Mouse (Mus musculus): ENCODE results near the gene Ddx54. TPM values are rescaled to one million over a fixed set of nuclear protein-coding genes. Genes with fewer than 3 reads are reported as not detected.

Ddx54 gene
- total RNA-seq, 2 experiments from 2014 or later = 40.7 to 42.5 TPM

GRCm38 (mm10) chr5:120579898-120580626, 32.5 kb upstream of the Ddx54 start:
- no peak for DNase-seq (ENCODE audit: extremely low spot score in 1 of 2, low spot score in 1 of 2)

GRCm38 (mm10) chr5:120582002-120582401, 30.5 kb upstream of the Ddx54 start:
- no peak for DNase-seq (ENCODE audit: extremely low spot score in 1 of 2, low spot score in 1 of 2)

GRCm38 (mm10) chr5:120583511-120583910, 29.0 kb upstream of the Ddx54 start:
- DNase-seq (ENCODE audit: extremely low spot score in 1 of 2, low spot score in 1 of 2) = no peak

- DNase-seq (ENCODE audit: extremely low spot score in 1 of 2, low spot score in 1 of 2) = no peak
Measured at GRCm38 (mm10) chr5:120584968-120585367, 27.6 kb upstream of the Ddx54 start.

- DNase-seq (ENCODE audit: extremely low spot score in 1 of 2, low spot score in 1 of 2) = no peak
Measured at GRCm38 (mm10) chr5:120586741-120587615, 25.6 kb upstream of the Ddx54 start.

DNA sequence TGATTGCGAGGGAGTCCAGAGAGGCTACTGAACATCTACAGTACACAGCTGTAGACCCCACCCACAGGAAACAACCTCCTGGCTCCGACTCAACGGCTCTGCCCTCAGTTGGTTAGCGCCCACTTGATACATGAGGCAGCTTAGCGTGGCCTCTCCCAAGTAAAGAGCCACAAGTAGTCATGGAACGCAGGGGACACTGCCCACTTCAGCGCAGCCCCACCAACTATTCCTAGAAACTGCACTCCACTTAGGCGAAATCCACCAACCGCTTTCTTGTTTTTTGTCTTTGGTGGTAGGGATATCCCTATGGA, 25.0 kb upstream of the Ddx54 start:
- no peak for DNase-seq (ENCODE audit: extremely low spot score in 1 of 2, low spot score in 1 of 2)

DNA sequence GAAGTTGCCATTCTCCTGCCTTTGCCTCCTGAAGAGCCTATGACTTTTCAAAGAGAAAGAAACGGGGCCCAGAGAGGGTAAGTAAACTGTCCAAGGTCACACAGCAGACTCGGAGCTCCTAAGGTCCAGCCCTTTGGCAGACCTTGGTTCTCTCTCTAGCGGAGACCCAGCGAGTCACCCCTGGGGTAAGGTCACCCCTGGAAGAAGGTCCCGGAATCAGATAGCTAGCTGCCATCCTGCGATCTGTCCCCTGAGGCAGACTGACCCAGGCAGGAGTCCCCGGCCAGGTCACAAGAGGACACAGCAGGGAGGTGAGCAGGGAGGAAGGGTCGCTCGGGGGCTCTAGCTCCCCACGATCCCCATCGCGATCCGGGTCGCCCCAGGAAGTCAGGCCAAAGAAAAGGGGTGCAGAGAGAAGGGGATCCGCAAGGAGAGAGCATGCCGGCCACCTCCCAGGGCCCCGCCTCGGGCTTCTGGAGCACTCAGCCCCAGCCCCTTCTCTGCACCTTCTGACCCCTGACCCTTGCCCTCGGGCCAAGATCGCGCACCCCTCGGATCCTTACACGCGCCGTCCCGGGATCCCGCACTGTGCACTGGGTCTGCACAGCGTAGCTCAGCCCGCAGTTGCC, 24.5 kb upstream of the Ddx54 start:
- no peak for DNase-seq (ENCODE audit: extremely low spot score in 1 of 2, low spot score in 1 of 2)

GRCm38 (mm10) chr5:120588569-120589094, 23.9 kb upstream of the Ddx54 start, which contains the start of the genes Tpcn1 and Iqcd:
Gene Tpcn1, minus strand, starts transcription at chr5:120588673.
Gene Iqcd, plus strand, starts transcription at chr5:120589016.
- DNase-seq (ENCODE audit: extremely low spot score in 1 of 2, low spot score in 1 of 2) = peak; percentile 94

DNA sequence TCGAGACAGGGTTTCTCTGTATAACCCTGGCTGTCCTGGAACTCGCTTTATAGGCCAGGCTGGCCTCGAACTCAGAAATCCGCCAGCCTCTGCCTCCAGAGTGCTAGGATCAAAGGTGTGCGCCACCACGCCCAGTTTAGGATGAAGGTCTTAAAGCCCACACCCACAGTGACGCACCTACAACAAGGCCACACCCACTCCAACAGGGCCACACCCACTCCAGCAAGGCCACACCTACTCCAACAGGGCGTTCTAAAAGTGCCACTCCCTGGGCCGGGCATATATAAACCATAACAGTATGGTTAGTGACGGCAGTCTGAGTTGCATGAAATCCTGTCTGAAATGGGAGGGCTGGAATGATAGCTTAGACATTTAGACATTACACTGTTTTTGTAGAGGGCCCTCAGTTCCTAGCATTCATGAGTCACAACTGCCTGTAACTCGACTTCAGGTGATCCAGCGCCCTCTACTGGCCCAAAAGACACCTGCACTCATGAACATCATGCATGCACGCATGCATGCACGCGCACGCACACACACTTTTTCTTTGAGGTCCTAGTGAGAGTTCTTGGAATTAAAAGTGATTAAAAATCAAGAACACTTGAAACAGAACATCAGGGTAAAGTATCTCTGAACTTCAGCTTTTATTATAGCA, 22.1 kb upstream of the Ddx54 start:
- DNase-seq (ENCODE audit: extremely low spot score in 1 of 2, low spot score in 1 of 2) = no peak

DNA sequence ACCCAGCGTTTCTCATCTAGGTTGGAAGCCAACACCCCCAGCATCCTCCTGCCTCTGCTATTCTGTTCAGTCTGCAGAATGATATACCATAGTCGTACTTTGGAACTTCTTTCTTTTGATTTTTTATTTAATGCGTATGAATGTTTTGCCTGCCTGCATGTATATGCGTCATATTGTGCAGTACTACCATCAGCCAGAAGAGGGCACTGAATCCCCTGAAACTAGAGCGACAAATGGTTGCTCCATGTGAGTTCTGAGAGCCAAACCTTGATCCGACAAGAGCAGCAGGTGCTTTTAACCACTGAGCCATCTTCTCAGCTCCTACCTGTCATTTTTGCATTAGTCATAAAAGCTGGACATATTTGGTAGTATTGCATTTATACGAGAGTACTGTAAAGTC, 20.4 kb upstream of the Ddx54 start:
- no peak for DNase-seq (ENCODE audit: extremely low spot score in 1 of 2, low spot score in 1 of 2)

GRCm38 (mm10) chr5:120594485-120594884, 18.1 kb upstream of the Ddx54 start:
- DNase-seq (ENCODE audit: extremely low spot score in 1 of 2, low spot score in 1 of 2) = no peak

GRCm38 (mm10) chr5:120599625-120600024, 12.9 kb upstream of the Ddx54 start:
- no peak for DNase-seq (ENCODE audit: extremely low spot score in 1 of 2, low spot score in 1 of 2)

DNA sequence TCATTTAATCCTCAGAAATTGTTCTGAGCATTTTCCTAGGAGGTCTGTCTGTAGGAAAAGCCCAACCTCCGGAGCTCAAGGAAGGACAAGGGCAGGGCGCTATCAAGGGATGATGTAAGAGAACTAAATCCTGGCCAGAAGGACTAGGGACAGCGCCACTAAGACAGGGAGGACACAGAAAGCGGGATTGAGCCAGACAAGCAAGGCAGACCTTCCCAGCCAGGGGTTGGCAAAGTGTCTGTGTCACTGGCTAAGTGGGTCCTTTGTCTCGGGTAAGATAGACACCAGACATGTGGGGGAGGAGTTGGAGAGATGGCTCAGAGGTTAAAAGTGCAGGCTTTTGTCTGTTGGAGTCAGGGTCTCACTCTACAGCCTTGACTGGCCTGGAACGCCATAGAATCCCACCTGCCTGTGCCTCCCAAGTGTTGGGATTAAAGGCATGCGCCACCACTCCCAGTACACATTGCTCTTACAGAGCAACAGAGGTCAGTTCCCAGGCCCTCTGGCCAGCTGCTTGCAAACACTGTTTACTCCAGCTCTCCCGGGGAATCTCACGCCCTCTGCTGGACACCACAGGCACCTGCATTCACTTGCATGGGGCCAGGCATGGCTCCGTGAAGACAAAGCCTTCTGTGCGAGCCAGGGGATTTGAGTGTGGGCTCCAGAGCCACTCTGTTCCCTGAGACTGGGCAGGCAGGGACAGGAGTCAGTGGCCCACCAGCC, 11.4 kb upstream of the Ddx54 start:
- DNase-seq (ENCODE audit: extremely low spot score in 1 of 2, low spot score in 1 of 2) = no peak

GRCm38 (mm10) chr5:120602210-120602609, 10.3 kb upstream of the Ddx54 start:
- DNase-seq (ENCODE audit: extremely low spot score in 1 of 2, low spot score in 1 of 2) = no peak

GRCm38 (mm10) chr5:120603515-120603914, 9.0 kb upstream of the Ddx54 start:
- DNase-seq (ENCODE audit: extremely low spot score in 1 of 2, low spot score in 1 of 2) = no peak

GRCm38 (mm10) chr5:120604839-120605238, 7.7 kb upstream of the Ddx54 start:
- DNase-seq (ENCODE audit: extremely low spot score in 1 of 2, low spot score in 1 of 2) = peak; percentile 78 to 94

GRCm38 (mm10) chr5:120605241-120605661, 7.3 kb upstream of the Ddx54 start:
- no peak for DNase-seq (ENCODE audit: extremely low spot score in 1 of 2, low spot score in 1 of 2)

DNA sequence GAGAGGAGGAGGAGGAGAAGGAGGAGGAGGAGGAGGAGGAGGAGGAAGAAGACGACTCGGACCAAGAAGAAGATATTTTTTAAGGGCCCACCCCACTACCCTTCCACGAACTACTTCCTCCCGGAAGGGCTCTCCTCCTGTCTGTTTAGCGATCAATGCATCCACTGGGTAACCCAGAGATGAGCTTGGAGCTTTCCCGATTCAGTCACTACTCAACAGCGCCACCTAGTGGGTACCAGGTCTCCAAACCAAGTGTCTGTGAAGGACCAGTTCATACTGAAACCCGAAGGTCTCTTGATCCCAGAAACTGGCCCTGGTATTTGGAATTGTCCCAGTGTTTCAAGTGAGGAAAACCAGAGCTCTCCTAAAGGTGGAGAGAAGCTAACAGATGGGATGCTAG, 6.9 kb upstream of the Ddx54 start:
- peak; percentile 76 to 98 for DNase-seq (ENCODE audit: extremely low spot score in 1 of 2, low spot score in 1 of 2)

- no peak for DNase-seq (ENCODE audit: extremely low spot score in 1 of 2, low spot score in 1 of 2)
Measured at GRCm38 (mm10) chr5:120606590-120607200, 5.8 kb upstream of the Ddx54 start.
